Mouse (Mus musculus): ENCODE results near the gene Olfr746. TPM values are rescaled to one million over a fixed set of nuclear protein-coding genes. Genes with fewer than 3 reads are reported as not detected.

Gene Olfr746
- not detected in 2 replicates for polyA plus RNA-seq (2012)

DNA sequence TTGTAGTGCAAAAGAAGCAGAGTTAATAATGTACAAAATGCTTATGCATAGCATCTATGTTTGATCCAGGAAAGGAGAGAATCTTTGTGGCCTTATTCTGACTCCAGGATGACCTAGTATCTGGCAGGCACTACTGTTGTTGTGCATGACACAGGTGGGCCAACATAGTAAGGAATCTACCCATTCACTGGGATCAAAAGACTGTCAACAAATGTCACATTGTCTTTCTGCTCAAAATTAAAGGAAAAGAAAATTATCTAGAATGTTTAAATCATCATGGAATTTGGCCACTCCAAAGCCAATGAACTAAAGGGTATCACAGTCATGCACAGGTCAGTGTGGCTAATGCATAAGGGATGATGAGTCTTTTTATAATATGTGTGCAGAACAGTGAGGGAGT, at the start of gene Olfr746:
TSS of gene Olfr746 (plus strand) at position 301 of the 400 bp plus-strand sequence.
- Histone ChIP-seq H3K4me1 (ENCODE audit: control insufficient read depth) (no peaks in the 10 kb centered on the region), H3K27me3 (ENCODE audit: control insufficient read depth) (no peaks in the 10 kb centered on the region), H3K9me3 (ENCODE audit: control insufficient read depth, low read length) (no peaks in the 10 kb centered on the region), H3K4me3 (replicated peaks) (no peak within 1 kb of the TSS), H3K36me3 (ENCODE audit: control insufficient read depth) (no peaks in the 10 kb centered on the region)
- TF ChIP-seq GATA1 (IDR thresholded peaks at IDR 0.05; ENCODE audit: low read length) (no peak), TAL1 (IDR thresholded peaks at IDR 0.05; ENCODE audit: low read length) (no peak)

DNA sequence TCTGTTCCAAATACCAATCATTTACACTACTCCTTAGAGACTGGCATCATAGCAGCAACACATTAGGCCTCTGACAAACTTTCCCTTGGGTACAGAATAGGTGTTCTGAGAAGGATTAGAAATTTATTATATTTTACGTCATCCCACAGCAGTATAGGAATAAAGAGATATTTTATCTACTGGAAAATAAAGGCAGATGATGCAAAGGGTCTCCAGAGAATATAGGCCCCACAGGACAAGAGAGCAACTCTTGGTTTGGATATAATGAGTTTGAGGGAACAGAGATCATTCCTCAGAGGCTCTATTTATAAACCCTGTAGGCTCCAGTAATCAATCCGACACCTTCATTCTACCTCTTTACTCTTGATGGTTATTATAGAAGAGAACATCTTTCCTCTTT, 32.3 kb upstream of the Olfr746 start, which contains the start of gene Olfr744:
TSS of gene Olfr744 (plus strand) at position 301 of the 400 bp plus-strand sequence.
- H3K4me1 ChIP-seq (ENCODE audit: control insufficient read depth) = no peaks in the 10 kb centered on the region
- H3K36me3 ChIP-seq (ENCODE audit: control insufficient read depth) = no peaks in the 10 kb centered on the region
- peaks cover 2% of the 10 kb centered on the region; the same call in 1 of the 2 replicates for H3K9me3 ChIP-seq (ENCODE audit: control insufficient read depth, low read length)
- no peaks in the 10 kb centered on the region for H3K27me3 ChIP-seq (ENCODE audit: control insufficient read depth)
- H3K4me3 ChIP-seq (replicated peaks) = no peak within 1 kb of the TSS
- TF ChIP-seq GATA1 (IDR thresholded peaks at IDR 0.05; ENCODE audit: low read length) (no peak), TAL1 (IDR thresholded peaks at IDR 0.05; ENCODE audit: low read length) (no peak)

- no peaks in the 10 kb centered on the region for H3K36me3 ChIP-seq (ENCODE audit: control insufficient read depth)
- no peaks in the 10 kb centered on the region for H3K9me3 ChIP-seq (ENCODE audit: control insufficient read depth, low read length)
- H3K27me3 ChIP-seq (ENCODE audit: control insufficient read depth) = no peaks in the 10 kb centered on the region
- H3K4me3 ChIP-seq (replicated peaks) = no peak within 1 kb of the TSS
- no peaks in the 10 kb centered on the region for H3K4me1 ChIP-seq (ENCODE audit: control insufficient read depth)
- TF ChIP-seq TAL1 (IDR thresholded peaks at IDR 0.05; ENCODE audit: low read length) (no peak), GATA1 (IDR thresholded peaks at IDR 0.05; ENCODE audit: low read length) (no peak)
Measured at GRCm38 (mm10) chr14:50639088-50639487, 7.8 kb upstream of the Olfr746 start, which contains the start of gene Olfr745. TSS of gene Olfr745 (plus strand) at chr14:50639388.

- H3K4me1 ChIP-seq (ENCODE audit: control insufficient read depth) = no peaks in the 10 kb centered on the region
- no peaks in the 10 kb centered on the region for H3K9me3 ChIP-seq (ENCODE audit: control insufficient read depth, low read length)
- TF ChIP-seq TAL1 (IDR thresholded peaks at IDR 0.05; ENCODE audit: low read length) = no peak
- H3K27me3 ChIP-seq (ENCODE audit: control insufficient read depth) = no peaks in the 10 kb centered on the region
- no peak within 1 kb of the TSS for H3K4me3 ChIP-seq (replicated peaks)
- no peaks in the 10 kb centered on the region for H3K36me3 ChIP-seq (ENCODE audit: control insufficient read depth)
Measured at GRCm38 (mm10) chr14:50693106-50693505, 46.2 kb downstream of the Olfr746 start, which contains the start of gene Olfr747. TSS of gene Olfr747 (minus strand) at chr14:50693206.

Other genes with a start within 250 kb of the Olfr746 start
- 0.05 TPM in 1 of 2 replicates, not detected in the other for gene Olfr738, start 239.5 kb upstream of the Olfr746 start, polyA plus RNA-seq (2012)
- not detected in 2 replicates for gene Olfr739, start 228.5 kb upstream of the Olfr746 start, polyA plus RNA-seq (2012)
- gene Olfr740, start 201.5 kb upstream of the Olfr746 start, polyA plus RNA-seq (2012) = not detected in 2 replicates
- gene Olfr741, start 174.3 kb upstream of the Olfr746 start, polyA plus RNA-seq (2012) = not detected in 2 replicates
- not detected in 2 replicates for gene Olfr742, start 143.5 kb upstream of the Olfr746 start, polyA plus RNA-seq (2012)
- not detected in 2 replicates for gene Olfr743, start 125.2 kb upstream of the Olfr746 start, polyA plus RNA-seq (2012)
- gene Olfr744, start 32.2 kb upstream of the Olfr746 start, polyA plus RNA-seq (2012) = not detected in 2 replicates
- gene Olfr745, start 7.7 kb upstream of the Olfr746 start, polyA plus RNA-seq (2012) = not detected in 2 replicates
- gene Olfr747, start 46.1 kb downstream of the Olfr746 start, polyA plus RNA-seq (2012) = not detected in 2 replicates
- gene Olfr748, start 60.3 kb downstream of the Olfr746 start, polyA plus RNA-seq (2012) = not detected in 2 replicates
- 0.03 TPM in 1 of 2 replicates, not detected in the other for gene Olfr749, start 98.0 kb downstream of the Olfr746 start, polyA plus RNA-seq (2012)
- 0.35 and 0.69 TPM in 2 replicates for gene Ttc5, start 138.4 kb downstream of the Olfr746 start, polyA plus RNA-seq (2012)
- gene Ccnb1ip1, start 160.6 kb downstream of the Olfr746 start, polyA plus RNA-seq (2012) = 0.06 and 0.08 TPM in 2 replicates
- 0.41 and 0.54 TPM in 2 replicates for gene Parp2, start 160.8 kb downstream of the Olfr746 start, polyA plus RNA-seq (2012)
- gene Tep1, start 223.5 kb downstream of the Olfr746 start, polyA plus RNA-seq (2012) = 0.05 TPM in 1 of 2 replicates, not detected in the other